Mouse (Mus musculus): ENCODE measurements around the gene Arsb.

The Arsb gene

GRCm38 (mm10) chr13:93989208-93989607, 217.8 kb downstream of the Arsb start:
- DNase-seq: no peak

- peak; percentile 61 for DNase-seq
Measured at GRCm38 (mm10) chr13:93989736-93990611, 218.5 kb downstream of the Arsb start.

GRCm38 (mm10) chr13:93990841-93991240, 219.4 kb downstream of the Arsb start:
- peak; percentile 18 for DNase-seq

- no peak for DNase-seq
Measured at GRCm38 (mm10) chr13:93992342-93992882, 221.0 kb downstream of the Arsb start.
